ENCODE assay signal across 8 mouse cellular contexts in genomic region chr4:138217951-138218685, GRCm38 (mm10). TPM values are rescaled to one million over a fixed set of nuclear protein-coding genes. Genes with fewer than 3 reads are reported as not detected.
DNase-seq lines count a peak whose midpoint lies in the region; ATAC-seq and TF ChIP-seq lines count a peak whose summit lies in the region.

No protein-coding gene starts in this region.

- no peak for TF ChIP-seq CTCF in cerebellum, adult 2 months (IDR thresholded peaks at IDR 0.05; ENCODE audit: borderline replicate concordance, insufficient read depth, low read depth, low read length)
- TF ChIP-seq CTCF in testis, adult 2 months (IDR thresholded peaks at IDR 0.05; ENCODE audit: control insufficient read depth, insufficient read depth, insufficient replicate concordance, low read depth, low read length): no peak

- peaks cover 1% of the 10 kb centered on the region; the same call in 1 of the 2 replicates for H3K36me3 ChIP-seq in testis, adult 2 months (ENCODE audit: control insufficient read depth, insufficient read depth, low read length)
- H3K36me3 ChIP-seq in limb, embryonic 15.5 days: peaks cover 16% of the 10 kb centered on the region
- peaks cover 2% of the 10 kb centered on the region; the same call in 1 of the 2 replicates for H3K36me3 ChIP-seq in stomach, embryonic 16.5 days (ENCODE audit: control insufficient read depth, insufficient read depth, low read length)

- H3K27ac ChIP-seq in cerebellum, adult 2 months (ENCODE audit: insufficient read depth, low read length): peak overlapping the region; percentile 22; the same call in 1 of the 2 replicates
- H3K27ac ChIP-seq in testis, adult 2 months (ENCODE audit: control insufficient read depth, insufficient read depth, low read depth, low read length): 0 out of 2 replicates have a peak overlapping the region, but pooled peaks have one; percentile 28
- no peak overlapping the region for H3K27ac ChIP-seq in limb, embryonic 15.5 days
- peak overlapping the region; percentile 89 for H3K27ac ChIP-seq in stomach, embryonic 16.5 days (ENCODE audit: low read length)

- 58% methylated on average over 11 of the region's 11 CpGs for WGBS in cerebellum, adult 2 months
- 75% methylated on average over 11 of the region's 11 CpGs for WGBS in limb, embryonic 15.5 days
- WGBS in stomach, embryonic 16.5 days: 70% methylated on average over 11 of the region's 11 CpGs

- ATAC-seq in limb, embryonic 15.5 days (ENCODE audit: insufficient number of reproducible peaks, low FRiP score, low TSS enrichment, low read depth): no peak
- ATAC-seq in stomach, embryonic 16.5 days (ENCODE audit: insufficient read depth, low FRiP score): no peak

- H3K4me2 ChIP-seq in limb, embryonic 15.5 days: peak overlapping the region; percentile 58
- H3K4me2 ChIP-seq in stomach, embryonic 16.5 days (ENCODE audit: low read depth, low read length): peak overlapping the region; percentile 63

- H3K9me3 ChIP-seq in limb, embryonic 15.5 days: no peaks in the 10 kb centered on the region
- H3K9me3 ChIP-seq in stomach, embryonic 16.5 days (replicated peaks; ENCODE audit: control insufficient read depth, low read length): no peaks in the 10 kb centered on the region

- peak overlapping the region; percentile 96 for H3K4me3 ChIP-seq in cerebellum, adult 2 months (replicated peaks; ENCODE audit: insufficient read depth, low read depth, low read length)
- peak overlapping the region; percentile 68 for H3K4me3 ChIP-seq in testis, adult 2 months (ENCODE audit: control insufficient read depth, low read depth, low read length)
- peak overlapping the region; percentile 85 for H3K4me3 ChIP-seq in limb, embryonic 15.5 days
- H3K4me3 ChIP-seq in stomach, embryonic 16.5 days (replicated peaks; ENCODE audit: low read length): peak overlapping the region; percentile 92

- H3K27me3 ChIP-seq in cerebellum, adult 2 months (ENCODE audit: control insufficient read depth, insufficient read depth, low read length): no peaks in the 10 kb centered on the region
- H3K27me3 ChIP-seq in testis, adult 2 months (ENCODE audit: control insufficient read depth, insufficient read depth, low read length): no peaks in the 10 kb centered on the region
- H3K27me3 ChIP-seq in limb, embryonic 15.5 days: no peaks in the 10 kb centered on the region
- H3K27me3 ChIP-seq in stomach, embryonic 16.5 days (ENCODE audit: control insufficient read depth, insufficient read depth, low read length): no peaks in the 10 kb centered on the region

- no peak for DNase-seq in cerebellum, adult 2 months
- no peak for DNase-seq in cerebellum, adult 11-12 months
- no peak for DNase-seq in testis, postnatal 10 days (ENCODE audit: low spot score)
- no peak for DNase-seq in adrenal gland, postnatal 36 days
- no peak for DNase-seq in gastrocnemius, adult 18-20 months (ENCODE audit: low spot score)

- peaks cover 9% of the 10 kb centered on the region for H3K4me1 ChIP-seq in cerebellum, adult 2 months (ENCODE audit: control insufficient read depth, insufficient read depth, low read length)
- peaks cover 12% of the 10 kb centered on the region for H3K4me1 ChIP-seq in testis, adult 2 months (ENCODE audit: control insufficient read depth, insufficient read depth, low read length)
- peaks cover 26% of the 10 kb centered on the region for H3K4me1 ChIP-seq in limb, embryonic 15.5 days
- peaks cover 29% of the 10 kb centered on the region for H3K4me1 ChIP-seq in stomach, embryonic 16.5 days (ENCODE audit: control insufficient read depth, insufficient read depth, low read length)

- H3K9ac ChIP-seq in limb, embryonic 15.5 days: peak overlapping the region; percentile 98
- H3K9ac ChIP-seq in stomach, embryonic 16.5 days (ENCODE audit: low read length): peak overlapping the region; percentile 98

- no peak for TF ChIP-seq POLR2A in cerebellum, adult 2 months (IDR thresholded peaks at IDR 0.05; ENCODE audit: borderline replicate concordance, insufficient read depth, low read length)
- TF ChIP-seq POLR2A in testis, adult 2 months (IDR thresholded peaks at IDR 0.05; ENCODE audit: control insufficient read depth, low read depth, low read length): no peak

RNA-seq across cellular contexts. Expression of gene Hp1bp3, which starts 2.0 kb away (rescaled TPM):
- 163 and 170 TPM in 2 replicates for polyA plus RNA-seq in cerebellum, adult 2 months (2012; rRNA removed)
- 14.7 and 17.1 TPM in 2 replicates for polyA plus RNA-seq in testis, adult 2 months (2012; rRNA removed)
- polyA plus RNA-seq in limb, embryonic 15.5 days (2015; fragmentation: Nextera tagmentation; extraction: Ambion mirVana): 155 and 164 TPM in 2 replicates
- 131 and 141 TPM in 2 replicates for polyA plus RNA-seq in stomach, embryonic 16.5 days (2015; fragmentation: Nextera tagmentation; extraction: Ambion mirVana)
- 100 to 1,000 TPM; 192 to 251 TPM for total RNA-seq in adrenal gland, postnatal 36 days (2021)
- total RNA-seq in gastrocnemius, adult 18-20 months (2021): 10 to 100 TPM; 56.4 to 66.7 TPM

RNA-seq across cellular contexts. Expression of gene Sh2d5, which starts 32.1 kb away (rescaled TPM):
- 38.9 and 40.8 TPM in 2 replicates for polyA plus RNA-seq in cerebellum, adult 2 months (2012; rRNA removed)
- 1.1 TPM in 2 replicates for polyA plus RNA-seq in testis, adult 2 months (2012; rRNA removed)
- 0.27 and 0.40 TPM in 2 replicates for polyA plus RNA-seq in limb, embryonic 15.5 days (2015; fragmentation: Nextera tagmentation; extraction: Ambion mirVana)
- polyA plus RNA-seq in stomach, embryonic 16.5 days (2015; fragmentation: Nextera tagmentation; extraction: Ambion mirVana): 0.46 and 0.82 TPM in 2 replicates
- total RNA-seq in adrenal gland, postnatal 36 days (2021): 1 to 10 TPM in 1 of 2 experiments, under 1 TPM in 1; 0.92 to 2.9 TPM
- total RNA-seq in gastrocnemius, adult 18-20 months (2021): under 1 TPM in 1 of 2 experiments, not detected in 1; 0.09 TPM

RNA-seq across cellular contexts. Expression of gene Kif17, which starts 32.1 kb away (rescaled TPM):
- polyA plus RNA-seq in cerebellum, adult 2 months (2012; rRNA removed): 12.2 and 12.7 TPM in 2 replicates
- 224 and 276 TPM in 2 replicates for polyA plus RNA-seq in testis, adult 2 months (2012; rRNA removed)
- polyA plus RNA-seq in limb, embryonic 15.5 days (2015; fragmentation: Nextera tagmentation; extraction: Ambion mirVana): 1.4 and 1.9 TPM in 2 replicates
- polyA plus RNA-seq in stomach, embryonic 16.5 days (2015; fragmentation: Nextera tagmentation; extraction: Ambion mirVana): 1.5 and 1.9 TPM in 2 replicates
- total RNA-seq in adrenal gland, postnatal 36 days (2021): 1 to 10 TPM; 1.6 to 3.5 TPM
- not detected for total RNA-seq in gastrocnemius, adult 18-20 months (2021)

Comparison
In these comparisons a context has a peak if more than half of its experiments do, and no peak if none do; other contexts are left out.
1. RNA of gene Sh2d5, which starts 32.1 kb away (polyA plus RNA-seq): 38.9 to 40.8 TPM in cerebellum, adult 2 months; 1.1 TPM in testis, adult 2 months, 0.46 to 0.82 TPM in stomach, embryonic 16.5 days and 0.27 to 0.40 TPM in limb, embryonic 15.5 days; every median in the first group is over 10 times any median in the second.
2. RNA of gene Kif17, which starts 32.1 kb away (polyA plus RNA-seq): 224 to 276 TPM in testis, adult 2 months; 12.2 to 12.7 TPM in cerebellum, adult 2 months, 1.5 to 1.9 TPM in stomach, embryonic 16.5 days and 1.4 to 1.9 TPM in limb, embryonic 15.5 days; every median in the first group is over 10 times any median in the second.
3. Peak in every context shown above with its lines, with median percentiles within 50 percentile points of each other: H3K4me3 ChIP-seq.